Mouse (Mus musculus) cerebellum, adult 2 months (tissue): Measurements from ENCODE around the gene Pla2g5.

ENCODE experiments used
- CTCF ChIP-seq: fragments of 200-500 bp; IDR thresholded peaks from 2 replicates; pipeline ENCODE4 v1.5.1; 2011; ENCODE audit warnings: low read depth, mild to moderate bottlenecking, control low read depth, low read length, moderate library complexity, borderline replicate concordance; ENCODE audit not compliant: insufficient read depth
- POLR2A ChIP-seq: fragments of 200-500 bp; IDR thresholded peaks from 2 replicates; pipeline ENCODE4 v1.6.1; 2011; ENCODE audit warnings: low read length, control low read depth, borderline replicate concordance; ENCODE audit not compliant: insufficient read depth

DNA sequence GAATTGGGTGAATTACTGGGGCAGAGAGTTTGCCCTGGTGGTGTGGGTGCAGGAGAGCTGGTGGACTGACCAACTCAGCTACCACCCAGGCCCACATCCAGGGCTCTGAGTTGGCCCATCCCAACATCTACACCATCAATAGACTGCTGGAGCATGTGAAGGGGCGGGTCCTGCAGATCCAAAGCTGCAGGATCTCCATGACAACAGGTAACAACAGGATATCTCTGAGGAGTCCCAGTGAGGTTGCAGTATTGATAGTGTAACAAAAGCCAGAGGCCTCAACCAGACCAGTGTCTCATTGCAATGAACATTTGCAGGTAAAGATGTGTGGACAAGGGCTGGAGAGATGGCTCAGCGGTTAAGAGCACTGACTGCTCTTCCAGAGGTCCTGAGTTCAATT lies 42.2 kb downstream of the Pla2g5 start:
- no peak for TF ChIP-seq POLR2A
- no peak for TF ChIP-seq CTCF
